Mouse (Mus musculus): ENCODE results near the gene Cfap65. TPM values are rescaled to one million over a fixed set of nuclear protein-coding genes. Genes with fewer than 3 reads are reported as not detected.
A peak's percentile ranks its signal among the peaks of the same experiment; 100 is the strongest.

Gene Cfap65
- polyA plus RNA-seq, 1 experiment from 2014 or later: 1.1 TPM

DNA sequence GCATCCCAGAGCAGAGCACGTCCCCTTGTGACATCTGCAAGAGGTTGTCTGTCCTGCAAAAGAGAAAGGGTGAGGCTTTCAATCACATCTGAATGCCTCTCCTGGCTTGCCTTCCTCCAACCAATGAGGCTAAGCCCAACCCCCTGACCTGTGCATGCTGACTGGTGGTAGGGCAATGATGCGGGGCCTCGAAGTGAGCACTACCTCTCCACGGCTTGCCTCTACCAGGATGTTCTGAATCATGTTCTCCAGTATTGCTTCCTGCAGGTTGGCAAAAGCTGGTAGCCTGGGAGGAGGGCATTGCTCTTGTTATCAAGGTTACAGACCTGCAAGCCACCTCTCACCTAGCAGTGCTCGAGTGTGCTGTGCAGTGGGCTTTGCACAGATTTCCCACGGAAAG, 33.2 kb downstream of the Cfap65 start:
- no peak for ATAC-seq
- WGBS: 28% methylated on average over 6 of the region's 6 CpGs
- H3K27me3 ChIP-seq (replicated peaks; ENCODE audit: control insufficient read depth, insufficient read depth, low read length): peaks cover 52% of the 10 kb centered on the region

DNA sequence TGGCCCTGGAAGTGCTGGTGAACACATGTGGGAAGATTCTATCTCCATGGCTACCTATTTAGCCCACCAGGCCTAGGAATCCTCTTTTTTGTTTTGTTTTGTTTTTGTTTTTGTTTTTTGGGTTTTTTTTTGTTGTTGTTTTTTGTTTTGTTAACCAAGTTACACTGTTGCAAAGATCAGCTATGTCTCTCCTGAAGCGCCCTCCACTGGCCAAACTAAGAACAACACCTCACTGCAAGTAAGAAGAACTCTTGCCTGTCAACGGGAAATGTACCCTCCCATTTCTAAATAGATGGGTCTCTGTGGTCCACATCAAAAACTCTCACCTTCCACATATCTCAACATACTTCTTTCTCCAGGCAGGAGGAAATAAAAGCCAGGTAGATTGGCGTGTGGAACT, 33.7 kb downstream of the Cfap65 start:
- H3K4me2 ChIP-seq (ENCODE audit: low read length): no peak overlapping the region
- no peak overlapping the region for H3K9ac ChIP-seq (ENCODE audit: low read depth, low read length)
- 3% methylated on average over 3 of the region's 3 CpGs for WGBS
- H3K36me3 ChIP-seq (ENCODE audit: control insufficient read depth, insufficient read depth, low read length): no peaks in the 10 kb centered on the region
- H3K4me3 ChIP-seq (ENCODE audit: low read length): no peak overlapping the region
- no peak for ATAC-seq
- no peaks in the 10 kb centered on the region for H3K9me3 ChIP-seq (ENCODE audit: control insufficient read depth, low read length)
- H3K27ac ChIP-seq (ENCODE audit: low read depth, low read length): no peak overlapping the region
- H3K27me3 ChIP-seq (replicated peaks; ENCODE audit: control insufficient read depth, insufficient read depth, low read length): peaks cover 56% of the 10 kb centered on the region
- H3K4me1 ChIP-seq (ENCODE audit: control insufficient read depth, insufficient read depth, low read depth, low read length): peaks cover 8% of the 10 kb centered on the region

More for the DNA sequence above, 33.2 kb downstream of the Cfap65 start:
- Histone ChIP-seq H3K27ac (ENCODE audit: low read depth, low read length) (no peak overlapping the region), H3K4me3 (ENCODE audit: low read length) (no peak overlapping the region), H3K36me3 (ENCODE audit: control insufficient read depth, insufficient read depth, low read length) (no peaks in the 10 kb centered on the region), H3K4me1 (ENCODE audit: control insufficient read depth, insufficient read depth, low read depth, low read length) (peaks cover 8% of the 10 kb centered on the region), H3K9me3 (ENCODE audit: control insufficient read depth, low read length) (no peaks in the 10 kb centered on the region), H3K9ac (ENCODE audit: low read depth, low read length) (no peak overlapping the region), H3K4me2 (ENCODE audit: low read length) (no peak overlapping the region)

DNA sequence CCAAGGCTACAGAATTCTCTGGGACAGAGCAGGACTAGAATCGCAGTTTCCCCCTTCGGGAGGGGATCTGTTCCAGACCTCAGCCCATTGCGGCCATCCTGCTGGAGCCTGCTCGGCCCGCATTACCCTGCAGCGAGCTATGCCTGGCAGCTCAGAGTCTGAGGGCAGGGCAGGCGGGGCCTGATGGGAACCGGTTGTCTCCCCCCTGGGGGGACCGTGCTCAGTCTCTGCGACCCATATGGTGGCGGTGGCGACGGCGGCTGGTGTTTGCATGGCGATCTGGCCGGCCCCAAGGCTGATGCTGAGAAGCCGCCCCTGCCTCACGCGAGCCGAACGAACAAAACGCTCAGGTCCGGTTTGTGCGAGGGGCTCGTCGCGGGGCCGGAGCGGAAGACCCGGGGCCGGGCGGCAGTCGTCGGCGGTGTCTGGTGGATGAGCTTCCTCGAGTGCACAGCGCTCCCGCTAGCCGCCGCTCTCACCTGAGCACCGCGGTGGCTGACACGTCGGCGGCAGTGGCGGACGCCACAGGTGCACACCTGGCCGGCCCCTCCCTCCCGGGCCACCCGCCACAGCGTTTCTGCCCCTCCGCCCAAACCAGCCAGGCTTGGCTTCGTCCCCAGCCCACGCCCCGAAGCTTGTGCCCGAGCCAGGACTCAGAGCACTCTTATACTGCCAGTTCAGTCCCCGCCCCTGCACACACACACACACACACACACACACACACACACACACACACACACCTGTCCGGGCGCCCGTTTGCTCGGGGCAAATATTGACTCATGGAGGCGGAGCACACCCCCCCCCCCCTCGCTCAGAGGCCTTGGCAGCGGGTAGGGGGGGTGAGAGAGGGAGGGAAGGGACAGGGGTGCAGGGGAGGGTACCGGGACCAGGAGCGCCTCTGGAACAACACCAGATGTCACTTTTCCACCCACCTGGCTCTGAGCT, 34.8 kb downstream of the Cfap65 start:
- H3K9me3 ChIP-seq (ENCODE audit: control insufficient read depth, low read length): no peaks in the 10 kb centered on the region
- peaks cover 64% of the 10 kb centered on the region for H3K27me3 ChIP-seq (replicated peaks; ENCODE audit: control insufficient read depth, insufficient read depth, low read length)
- peak; percentile 49 for ATAC-seq
- WGBS: 1% methylated on average over 50 of the region's 66 CpGs
- H3K4me1 ChIP-seq (ENCODE audit: control insufficient read depth, insufficient read depth, low read depth, low read length): peaks cover 8% of the 10 kb centered on the region
- peak overlapping the region; percentile 66 for H3K4me2 ChIP-seq (ENCODE audit: low read length)
- no peak overlapping the region for H3K27ac ChIP-seq (ENCODE audit: low read depth, low read length)
- H3K9ac ChIP-seq (ENCODE audit: low read depth, low read length): peak overlapping the region; percentile 58
- H3K36me3 ChIP-seq (ENCODE audit: control insufficient read depth, insufficient read depth, low read length): no peaks in the 10 kb centered on the region
- peak overlapping the region; percentile 39 for H3K4me3 ChIP-seq (ENCODE audit: low read length)

DNA sequence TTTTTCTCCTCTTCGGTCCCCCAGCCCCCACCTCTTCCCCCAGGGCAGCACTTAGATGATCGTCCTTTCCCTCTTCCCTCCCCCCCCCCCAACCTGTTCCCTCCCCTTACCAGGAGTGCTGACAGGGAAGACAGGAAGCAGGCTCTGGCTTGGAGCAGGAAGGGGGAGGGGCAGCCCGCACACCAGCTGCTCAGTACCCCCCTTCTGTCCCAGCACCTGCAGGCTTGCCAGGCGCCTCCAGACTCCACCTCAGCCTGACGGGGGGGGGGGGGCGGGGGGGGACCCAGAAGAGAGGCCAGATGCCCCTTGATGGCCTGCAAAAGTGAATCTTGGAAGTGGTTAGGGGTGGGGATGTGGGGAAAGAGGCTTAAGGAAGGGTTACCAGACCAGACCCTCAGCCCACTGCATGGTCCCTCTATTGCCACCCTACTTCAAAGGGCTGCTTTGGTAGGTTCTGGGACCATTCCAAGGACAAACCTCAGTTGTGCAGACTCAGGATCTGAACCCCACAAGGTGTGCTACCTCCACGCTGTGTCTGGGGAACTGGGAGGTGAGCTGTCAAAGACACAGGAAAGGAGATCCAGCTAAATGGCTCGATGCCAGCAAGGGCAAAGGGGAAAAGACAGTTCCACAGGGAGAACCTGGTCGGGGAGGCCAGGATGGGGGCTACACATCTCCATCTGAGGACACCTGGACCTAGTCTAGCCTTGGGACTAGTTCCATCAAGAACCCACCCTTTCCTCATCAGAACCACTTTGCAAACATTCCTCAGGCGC, 36.6 kb downstream of the Cfap65 start:
- ATAC-seq: no peak
- no peak overlapping the region for H3K9ac ChIP-seq (ENCODE audit: low read depth, low read length)
- H3K9me3 ChIP-seq (ENCODE audit: control insufficient read depth, low read length): no peaks in the 10 kb centered on the region
- H3K4me2 ChIP-seq (ENCODE audit: low read length): no peak overlapping the region
- 9% methylated on average over 8 of the region's 10 CpGs for WGBS
- H3K27ac ChIP-seq (ENCODE audit: low read depth, low read length): no peak overlapping the region
- H3K4me1 ChIP-seq (ENCODE audit: control insufficient read depth, insufficient read depth, low read depth, low read length): peaks cover 8% of the 10 kb centered on the region
- peaks cover 74% of the 10 kb centered on the region for H3K27me3 ChIP-seq (replicated peaks; ENCODE audit: control insufficient read depth, insufficient read depth, low read length)
- no peak overlapping the region for H3K4me3 ChIP-seq (ENCODE audit: low read length)
- H3K36me3 ChIP-seq (ENCODE audit: control insufficient read depth, insufficient read depth, low read length): no peaks in the 10 kb centered on the region

DNA sequence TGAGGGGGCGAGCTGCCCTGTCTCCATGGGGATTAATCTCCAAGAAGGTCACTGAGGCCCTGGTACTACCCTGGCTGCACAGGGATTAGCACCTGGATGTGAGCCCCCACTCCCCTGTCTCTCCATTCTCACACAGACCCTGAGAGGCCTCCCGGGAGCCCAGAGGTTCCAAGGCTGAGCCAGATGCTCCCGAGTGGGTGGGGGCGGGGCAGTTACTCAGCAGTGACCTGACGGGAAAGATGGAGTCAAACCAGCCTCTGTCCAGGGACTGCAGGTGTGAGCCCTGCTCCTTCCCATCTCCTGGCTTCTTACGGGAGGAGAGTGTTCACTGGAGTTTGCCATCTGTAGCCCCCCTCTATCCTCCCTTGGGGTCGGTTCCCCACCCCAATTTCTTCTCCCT, 37.4 kb downstream of the Cfap65 start:
- WGBS: 9% methylated on average over 7 of the region's 7 CpGs

DNA sequence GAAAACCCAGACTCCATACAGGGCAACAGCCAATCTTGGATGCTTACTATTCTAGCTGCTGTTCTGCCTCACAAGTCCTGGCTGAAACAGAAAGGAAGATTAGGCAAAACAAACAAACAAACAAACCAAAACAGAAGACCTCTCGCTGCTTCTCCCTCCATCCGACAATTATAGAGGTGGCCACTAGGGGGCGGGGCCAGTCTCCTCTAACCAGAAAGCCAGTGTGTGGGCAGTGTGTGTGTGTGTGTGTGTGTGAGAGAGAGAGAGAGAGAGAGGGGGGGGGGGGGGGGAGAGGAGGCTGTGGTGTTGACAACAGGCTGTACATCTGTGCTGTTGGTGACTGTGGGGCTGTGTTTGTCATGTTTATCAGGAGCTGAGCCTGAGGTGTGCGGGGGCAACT, 40.4 kb downstream of the Cfap65 start:
- H3K4me3 ChIP-seq (ENCODE audit: low read length): no peak overlapping the region
- H3K36me3 ChIP-seq (ENCODE audit: control insufficient read depth, insufficient read depth, low read length): no peaks in the 10 kb centered on the region
- no peak overlapping the region for H3K27ac ChIP-seq (ENCODE audit: low read depth, low read length)
- no peak overlapping the region for H3K9ac ChIP-seq (ENCODE audit: low read depth, low read length)
- 21% methylated on average over 4 of the region's 4 CpGs for WGBS
- peaks cover 76% of the 10 kb centered on the region for H3K27me3 ChIP-seq (replicated peaks; ENCODE audit: control insufficient read depth, insufficient read depth, low read length)
- H3K9me3 ChIP-seq (ENCODE audit: control insufficient read depth, low read length): no peaks in the 10 kb centered on the region
- peaks cover 12% of the 10 kb centered on the region for H3K4me1 ChIP-seq (ENCODE audit: control insufficient read depth, insufficient read depth, low read depth, low read length)
- H3K4me2 ChIP-seq (ENCODE audit: low read length): no peak overlapping the region
- peak; percentile 48; the same call in 1 of the 2 replicates for ATAC-seq

More for the DNA sequence above, 37.4 kb downstream of the Cfap65 start:
- H3K27me3 ChIP-seq (replicated peaks; ENCODE audit: control insufficient read depth, insufficient read depth, low read length): peaks cover 66% of the 10 kb centered on the region
- ATAC-seq: no peak
- H3K4me3 ChIP-seq (ENCODE audit: low read length): no peak overlapping the region
- no peak overlapping the region for H3K4me2 ChIP-seq (ENCODE audit: low read length)
- H3K9ac ChIP-seq (ENCODE audit: low read depth, low read length): no peak overlapping the region
- H3K9me3 ChIP-seq (ENCODE audit: control insufficient read depth, low read length): no peaks in the 10 kb centered on the region
- peaks cover 13% of the 10 kb centered on the region for H3K4me1 ChIP-seq (ENCODE audit: control insufficient read depth, insufficient read depth, low read depth, low read length)
- H3K36me3 ChIP-seq (ENCODE audit: control insufficient read depth, insufficient read depth, low read length): no peaks in the 10 kb centered on the region
- no peak overlapping the region for H3K27ac ChIP-seq (ENCODE audit: low read depth, low read length)

DNA sequence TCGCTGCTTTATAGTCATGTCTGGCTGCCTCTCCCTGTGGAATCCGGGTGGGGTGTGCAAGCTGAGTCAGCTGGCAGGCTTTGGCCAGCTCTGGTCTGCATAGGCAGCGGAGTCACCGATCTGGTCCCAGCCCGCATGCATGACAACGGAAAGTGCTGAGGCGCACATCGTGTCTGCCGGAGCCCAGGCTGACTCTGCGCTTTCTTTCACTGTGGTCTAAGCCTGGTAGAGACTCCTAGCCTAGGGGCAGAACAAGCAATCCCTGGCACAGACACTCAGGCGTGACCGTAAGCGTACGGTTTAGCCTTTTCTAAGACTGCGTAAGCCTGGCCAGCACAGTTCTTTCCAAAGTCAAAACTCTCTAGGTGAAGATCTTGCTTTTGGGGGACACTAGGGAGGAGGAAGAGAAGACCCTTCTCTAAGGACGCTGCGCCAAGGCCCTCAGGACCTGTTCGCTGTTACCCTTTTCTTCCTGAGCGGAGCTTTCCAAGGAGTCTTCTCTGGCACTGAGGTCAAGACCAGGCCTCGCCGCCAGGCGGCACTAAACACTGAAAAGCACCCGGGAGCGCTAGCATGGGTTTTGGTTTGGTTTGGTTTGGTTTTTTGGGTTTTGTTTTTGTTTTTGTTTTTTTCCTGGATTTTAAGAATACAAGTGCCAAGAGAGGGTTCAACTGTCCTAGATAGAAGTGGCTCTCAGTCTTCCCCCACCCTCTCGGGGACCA, 42.1 kb downstream of the Cfap65 start, which contains the start of gene Cryba2:
Gene Cryba2 (minus strand): TSS at position 10 of the 722 bp plus-strand sequence.
- Histone ChIP-seq H3K4me2 (ENCODE audit: low read length) (peak within 1 kb of the TSS; percentile 53), H3K36me3 (ENCODE audit: control insufficient read depth, insufficient read depth, low read length) (no peaks in the 10 kb centered on the region), H3K9ac (ENCODE audit: low read depth, low read length) (peak within 1 kb of the TSS; percentile 41), H3K4me3 (ENCODE audit: low read length) (peak within 1 kb of the TSS; percentile 34), H3K27me3 (replicated peaks; ENCODE audit: control insufficient read depth, insufficient read depth, low read length) (peaks cover 74% of the 10 kb centered on the region), H3K27ac (ENCODE audit: low read depth, low read length) (no peak within 1 kb of the TSS), H3K9me3 (ENCODE audit: control insufficient read depth, low read length) (no peaks in the 10 kb centered on the region), H3K4me1 (ENCODE audit: control insufficient read depth, insufficient read depth, low read depth, low read length) (peaks cover 12% of the 10 kb centered on the region)
- ATAC-seq: peak; percentile 31; the same call in 1 of the 2 replicates
- whole genome bisulfite sequencing: 2% methylated on average over 25 of the region's 25 CpGs

DNA sequence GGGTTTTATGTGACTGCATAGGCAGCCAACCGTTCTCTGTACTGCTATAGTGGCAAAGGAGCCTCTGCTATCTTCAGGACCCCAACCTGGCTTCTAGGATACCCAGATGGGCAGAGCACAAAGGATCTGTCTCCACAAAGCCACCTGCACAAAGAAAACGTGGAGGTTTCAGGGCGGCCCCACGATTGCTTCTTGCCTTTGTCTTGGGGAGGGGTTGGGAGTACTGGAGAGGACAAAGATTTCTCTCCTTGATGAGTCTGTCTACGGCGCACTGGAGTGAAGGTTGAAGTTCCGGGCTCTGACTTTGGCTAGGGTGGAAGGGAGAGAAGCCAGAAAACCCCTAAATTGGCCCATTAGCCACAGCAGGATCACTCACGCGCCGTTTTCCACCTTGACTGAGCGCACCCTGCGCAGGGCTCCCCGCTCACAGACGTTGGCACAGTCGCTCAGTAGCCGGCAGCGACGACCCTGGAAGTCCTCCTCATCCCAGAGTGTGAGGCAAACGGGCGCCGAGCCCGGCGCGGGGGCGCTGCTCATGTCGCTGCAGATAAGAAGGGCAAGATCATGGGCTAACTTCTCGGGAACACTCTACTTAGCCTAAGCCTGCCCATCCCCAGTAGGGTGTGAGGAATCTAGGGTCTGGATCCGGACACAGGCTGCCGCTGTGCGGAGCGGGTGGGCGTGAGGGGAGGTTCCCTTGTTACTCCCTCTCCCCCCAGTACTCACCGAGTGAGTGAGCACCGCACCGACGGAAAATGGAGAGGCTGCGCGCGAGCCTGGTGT, 42.9 kb downstream of the Cfap65 start:
- Histone ChIP-seq H3K27ac (ENCODE audit: low read depth, low read length) (no peak overlapping the region), H3K4me1 (ENCODE audit: control insufficient read depth, insufficient read depth, low read depth, low read length) (peaks cover 12% of the 10 kb centered on the region), H3K4me2 (ENCODE audit: low read length) (peak overlapping the region; percentile 53), H3K4me3 (ENCODE audit: low read length) (peak overlapping the region; percentile 34), H3K9me3 (ENCODE audit: control insufficient read depth, low read length) (no peaks in the 10 kb centered on the region), H3K27me3 (replicated peaks; ENCODE audit: control insufficient read depth, insufficient read depth, low read length) (peaks cover 73% of the 10 kb centered on the region), H3K36me3 (ENCODE audit: control insufficient read depth, insufficient read depth, low read length) (no peaks in the 10 kb centered on the region), H3K9ac (ENCODE audit: low read depth, low read length) (peak overlapping the region; percentile 41)
- ATAC-seq: peak; percentile 15; the same call in 1 of the 2 replicates
- WGBS: 2% methylated on average over 39 of the region's 39 CpGs
